Mouse (Mus musculus): ENCODE measurements at regions not wholly inside any gene's neighbourhood (a gene's known extent, or its start where the extent isn't known, plus 50 kb on each side); places are given as distances from the start of the nearest gene placed in this dataset.
"Not testable (repeated sequence)": the region's sequence is repeated elsewhere in the genome, so short reads cannot be mapped to it uniquely, and the experiment has no call there.

- DNase-seq = no peak
Observed at GRCm38 (mm10) chr8:109320955-109321354, 172.9 kb upstream of the Pmfbp1 start.

- no peak for DNase-seq
Observed at GRCm38 (mm10) chr8:109323351-109323750, 170.5 kb upstream of the Pmfbp1 start.

DNA sequence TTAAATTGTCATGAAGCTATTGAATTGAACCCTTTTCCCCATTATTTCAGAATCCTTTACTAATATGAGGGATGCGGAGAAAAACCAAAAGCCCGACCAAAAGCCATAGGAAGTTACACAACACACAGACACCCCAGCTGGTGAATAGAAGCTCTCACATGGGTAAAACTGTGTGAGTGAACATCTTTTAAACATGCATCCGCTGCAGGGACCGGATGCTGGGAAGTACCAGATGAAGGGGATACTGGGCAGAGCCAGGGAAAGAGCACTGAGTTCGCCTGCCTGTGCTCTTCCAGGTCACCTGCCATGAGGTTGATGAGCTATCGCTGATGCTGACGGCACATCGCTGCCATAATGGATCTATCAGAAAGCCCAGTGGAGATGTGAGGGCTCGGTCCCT, 169.6 kb upstream of the Pmfbp1 start:
- no peak for DNase-seq

DNA sequence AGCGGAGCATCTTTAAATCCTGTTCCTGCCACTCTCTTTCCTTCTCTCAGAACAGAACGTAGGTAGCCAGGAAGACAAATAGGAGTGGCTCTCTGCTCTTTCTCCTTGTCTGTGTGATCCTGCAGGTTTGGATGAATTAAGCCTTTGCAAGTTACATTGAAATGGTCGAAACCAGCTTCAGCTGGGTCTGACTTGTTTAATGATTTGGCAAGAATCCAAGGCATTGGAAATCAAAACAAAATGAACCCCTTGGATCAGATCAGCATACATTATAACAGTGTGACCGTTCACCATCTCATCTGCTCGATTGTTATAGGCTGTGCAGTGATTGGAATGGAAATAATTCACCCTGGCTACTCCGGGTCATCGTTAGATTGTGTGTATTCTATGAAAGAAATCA, 157.6 kb upstream of the Pmfbp1 start:
- DNase-seq = no peak

DNA sequence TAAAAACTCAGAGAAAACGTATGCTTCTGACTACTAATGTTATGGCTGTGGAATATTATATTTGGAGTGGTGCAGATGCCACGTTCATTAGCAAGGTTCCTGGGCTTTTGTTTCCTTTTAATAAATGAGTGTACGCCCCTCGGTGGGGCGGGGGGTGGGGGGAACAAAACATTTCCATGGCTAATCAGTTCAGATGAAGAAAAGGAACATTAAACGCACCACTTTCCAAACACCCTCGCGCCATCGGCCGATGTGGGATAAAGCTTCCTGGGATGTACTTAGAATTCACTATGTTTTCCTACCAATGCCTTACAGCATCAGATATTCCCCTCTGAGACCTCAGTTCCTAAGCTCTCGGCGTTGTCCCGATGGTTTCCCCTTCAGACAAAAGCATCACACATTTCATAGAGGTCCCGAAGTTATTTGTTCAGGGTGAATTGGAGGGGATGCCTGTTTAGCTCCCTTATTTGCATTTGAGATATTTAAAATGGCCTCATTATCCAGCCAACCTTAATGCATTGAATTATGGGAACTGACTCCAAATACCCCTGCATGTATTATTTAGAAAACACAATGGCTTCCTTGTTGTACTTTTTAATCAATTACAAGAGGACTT, 155.5 kb upstream of the Pmfbp1 start:
- DNase-seq = no peak

DNA sequence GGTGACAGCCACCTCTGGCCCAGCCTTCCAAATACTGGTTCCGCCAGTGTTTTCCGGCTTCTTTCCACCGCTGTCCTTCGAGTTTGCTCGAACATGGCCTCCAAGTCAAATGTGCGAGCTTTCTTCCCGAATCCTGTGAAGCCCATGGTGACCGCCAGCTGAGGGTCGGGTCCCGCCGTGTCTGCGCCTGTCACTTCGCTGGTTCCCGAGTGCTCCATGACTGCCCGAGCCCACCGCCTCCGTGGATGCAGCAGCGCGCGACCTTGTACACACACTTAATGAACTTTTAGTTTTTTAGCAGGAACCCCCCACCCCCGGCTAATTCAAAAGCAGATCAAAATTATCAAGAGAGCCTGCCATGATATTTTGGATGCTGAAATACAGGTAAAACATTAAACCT, 153.2 kb upstream of the Pmfbp1 start:
- DNase-seq = not testable (repeated sequence)

DNA sequence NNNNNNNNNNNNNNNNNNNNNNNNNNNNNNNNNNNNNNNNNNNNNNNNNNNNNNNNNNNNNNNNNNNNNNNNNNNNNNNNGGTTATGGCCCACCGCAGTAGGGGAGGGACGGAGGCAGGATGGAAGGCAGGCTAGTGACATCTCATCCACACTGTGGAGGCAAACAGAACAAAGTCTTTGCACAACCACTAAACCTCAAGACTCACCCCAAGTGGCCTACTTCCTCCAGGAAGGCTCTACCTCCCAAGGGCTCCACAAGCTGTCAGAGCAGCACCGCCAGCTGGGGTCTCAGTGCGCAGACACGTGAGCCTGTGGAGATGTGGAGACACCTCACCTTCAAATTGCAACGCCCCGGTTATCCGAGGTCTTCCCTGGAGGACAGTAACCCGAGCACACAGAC, 138.7 kb upstream of the Pmfbp1 start:
- no peak for DNase-seq

DNA sequence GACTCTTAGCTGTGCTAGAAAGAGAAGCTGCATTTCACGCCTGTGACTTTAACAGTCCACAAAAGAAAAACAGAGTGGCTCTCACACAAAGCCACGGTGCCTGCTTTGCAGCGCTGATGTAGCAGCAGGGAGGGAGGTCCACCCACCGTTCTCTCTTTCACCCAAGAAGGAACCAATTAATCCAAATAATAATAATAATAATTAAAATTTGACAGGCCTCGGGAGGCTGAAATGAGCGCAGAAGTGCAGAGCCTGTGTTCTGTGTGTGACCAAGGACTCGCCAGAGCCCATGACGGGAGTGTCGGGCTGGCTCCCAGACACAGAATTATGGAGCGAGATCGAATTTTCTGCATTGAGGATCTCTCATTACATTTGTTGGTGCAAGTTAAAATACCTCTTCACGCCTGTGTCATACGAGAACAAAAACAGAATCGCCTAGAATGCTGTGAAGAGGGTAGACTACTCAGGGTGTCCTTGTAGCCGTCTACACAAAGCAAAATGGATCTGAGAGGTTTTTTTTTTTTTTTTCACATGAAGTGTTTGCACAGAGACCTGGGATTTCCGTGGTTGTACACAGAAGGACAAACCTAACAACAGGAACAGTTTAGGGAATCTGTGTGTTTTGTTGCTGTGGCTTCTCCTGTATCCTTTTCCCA, 134.3 kb upstream of the Pmfbp1 start:
- DNase-seq = peak; percentile 54

GRCm38 (mm10) chr8:109360081-109360715, 133.6 kb upstream of the Pmfbp1 start:
- DNase-seq = peak; percentile 67

DNA sequence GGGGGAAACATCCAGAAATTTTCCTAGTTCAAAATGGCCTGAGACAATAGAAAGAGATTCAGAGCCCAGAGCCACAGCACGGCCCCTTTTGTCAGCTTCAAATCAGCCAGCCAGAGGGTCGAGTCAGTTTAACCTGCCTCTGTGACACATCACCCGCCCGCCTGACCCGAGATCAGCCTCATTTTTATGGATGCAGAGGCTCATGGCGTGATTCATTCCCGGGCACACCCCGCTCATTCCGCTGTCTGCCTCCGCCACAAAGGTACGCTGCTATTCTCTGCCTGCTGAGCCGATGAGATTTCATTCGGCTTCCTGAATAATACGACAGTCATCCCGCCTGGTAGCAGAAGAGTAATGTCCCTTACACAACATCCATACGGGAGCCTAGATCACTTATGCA, 132.9 kb upstream of the Pmfbp1 start:
- DNase-seq = peak; percentile 77

GRCm38 (mm10) chr8:109361575-109362361, 132.1 kb upstream of the Pmfbp1 start:
- no peak for DNase-seq

DNA sequence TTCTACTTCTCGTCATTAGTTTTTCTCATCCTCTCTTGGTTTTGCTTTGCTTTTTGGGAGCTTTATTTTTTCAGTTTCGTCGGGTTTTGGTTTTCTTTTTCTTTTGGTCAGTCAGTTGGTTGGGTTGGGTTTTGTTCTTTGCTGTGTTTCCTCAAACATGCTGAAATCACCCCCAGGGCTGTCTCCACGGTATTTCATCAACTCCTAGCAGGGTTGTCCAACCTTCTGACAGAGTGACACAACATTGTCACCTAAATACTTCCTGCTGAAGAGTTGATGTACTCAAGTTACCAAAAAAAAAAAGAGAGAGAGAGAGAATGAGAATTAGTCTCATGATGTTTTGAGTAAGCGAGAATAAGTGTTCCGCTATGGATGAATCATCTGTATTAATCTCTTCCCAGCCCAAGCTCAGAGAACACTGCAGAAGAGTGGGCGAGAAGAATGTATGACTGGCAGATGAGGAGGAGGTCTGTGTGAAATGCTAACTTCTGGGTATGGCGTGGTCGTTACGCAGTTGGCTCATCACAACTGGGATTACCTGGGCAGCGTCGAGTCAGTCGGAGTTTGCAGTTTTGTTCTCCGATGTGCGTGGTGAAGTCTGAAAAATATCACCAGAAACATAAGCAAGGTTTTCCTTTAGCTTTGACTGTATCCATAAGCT, 130.5 kb upstream of the Pmfbp1 start:
- DNase-seq = no peak

GRCm38 (mm10) chr8:109373977-109374376, 119.8 kb upstream of the Pmfbp1 start:
- DNase-seq = no peak

GRCm38 (mm10) chr8:109384881-109385280, 108.9 kb upstream of the Pmfbp1 start:
- DNase-seq = no peak

- DNase-seq = no peak
Observed at GRCm38 (mm10) chr8:109395133-109395855, 98.5 kb upstream of the Pmfbp1 start.

GRCm38 (mm10) chr8:109399616-109400015, 94.2 kb upstream of the Pmfbp1 start:
- no peak for DNase-seq

GRCm38 (mm10) chr8:109400192-109400591, 93.6 kb upstream of the Pmfbp1 start:
- DNase-seq = no peak

DNA sequence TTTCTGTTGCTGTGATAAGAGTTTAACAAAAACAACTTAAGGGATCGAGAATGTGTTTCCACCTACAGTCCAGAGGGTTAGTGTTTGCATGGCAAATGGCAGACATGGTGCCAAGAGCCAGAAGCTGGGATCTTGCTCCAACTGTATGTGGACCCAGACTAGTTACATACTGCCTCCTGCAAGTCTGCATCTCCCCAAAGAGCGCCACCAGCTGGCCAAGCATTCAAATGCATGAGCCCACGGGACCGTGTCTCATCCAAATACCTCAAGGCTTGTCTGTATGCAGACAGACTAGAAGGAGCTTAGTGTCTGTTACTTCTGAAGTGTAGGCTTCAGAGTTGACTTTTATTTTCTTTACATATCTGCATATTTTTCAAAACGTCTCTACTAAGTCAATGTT, 85.9 kb upstream of the Pmfbp1 start:
- peak; percentile 30 for DNase-seq

GRCm38 (mm10) chr8:109410531-109410930, 83.3 kb upstream of the Pmfbp1 start:
- DNase-seq = no peak

GRCm38 (mm10) chr8:109413386-109413785, 80.4 kb upstream of the Pmfbp1 start:
- no peak for DNase-seq

GRCm38 (mm10) chr8:109415315-109415714, 78.5 kb upstream of the Pmfbp1 start:
- no peak for DNase-seq

GRCm38 (mm10) chr8:109415906-109416305, 77.9 kb upstream of the Pmfbp1 start:
- DNase-seq = no peak
